Mouse (Mus musculus) lung, postnatal 0 days (tissue): ENCODE measurements around the gene Dnah3.

Experiments used
- CTCF ChIP-seq: IDR thresholded peaks from 2 replicates; pipeline ENCODE4 v1.5.1; 2016; ENCODE audit warnings: antibody characterized with exemption, mild to moderate bottlenecking
- EP300 ChIP-seq: IDR thresholded peaks from 2 replicates; pipeline ENCODE4 v1.6.1; 2016; ENCODE audit warnings: antibody characterized with exemption, mild to moderate bottlenecking, control low read depth

- peak; percentile 52; the same call in 1 of the 2 replicates for TF ChIP-seq EP300
- no peak for TF ChIP-seq CTCF
Measured at GRCm38 (mm10) chr7:119895639-119896512, 199.2 kb downstream of the Dnah3 start, which contains the start of the genes Lyrm1 and Dcun1d3.
